Mouse (Mus musculus) spleen, adult 12 weeks (tissue): ENCODE results near the gene Gm19684.
"Not testable (repeated sequence)": the region's sequence is repeated elsewhere in the genome, so short reads cannot be mapped to it uniquely, and the experiment has no call there.

Experiments
- DNase-seq: peaks from one replicate; pipeline ENCODE4 v3.0.0; 2022; ENCODE audit warnings: low spot score

The Gm19684 gene

GRCm38 (mm10) chr17:36121352-36122020 is at the start of gene Gm19684:
Gene Gm19684 (plus strand): TSS chr17:36121678.
- peak; percentile 64 for DNase-seq

GRCm38 (mm10) chr17:36081901-36082300 is 39.6 kb upstream of the Gm19684 start:
- not testable (repeated sequence) for DNase-seq

GRCm38 (mm10) chr17:36082519-36083232 is 38.8 kb upstream of the Gm19684 start:
- DNase-seq = not testable (repeated sequence)

- DNase-seq = peak; percentile 35
Observed at GRCm38 (mm10) chr17:36083266-36083869, 38.1 kb upstream of the Gm19684 start.

- DNase-seq = no peak
Observed at GRCm38 (mm10) chr17:36083870-36084451, 37.5 kb upstream of the Gm19684 start.

GRCm38 (mm10) chr17:36085976-36086375 is 35.5 kb upstream of the Gm19684 start:
- not testable (repeated sequence) for DNase-seq

GRCm38 (mm10) chr17:36091933-36092332 is 29.5 kb upstream of the Gm19684 start:
- not testable (repeated sequence) for DNase-seq

GRCm38 (mm10) chr17:36092520-36092919 is 29.0 kb upstream of the Gm19684 start:
- not testable (repeated sequence) for DNase-seq

- no peak for DNase-seq
Observed at GRCm38 (mm10) chr17:36093936-36094335, 27.5 kb upstream of the Gm19684 start.

- not testable (repeated sequence) for DNase-seq
Observed at GRCm38 (mm10) chr17:36099603-36100002, 21.9 kb upstream of the Gm19684 start.

GRCm38 (mm10) chr17:36102091-36102490 is 19.4 kb upstream of the Gm19684 start:
- DNase-seq = not testable (repeated sequence)

- DNase-seq = not testable (repeated sequence)
Observed at GRCm38 (mm10) chr17:36110129-36110528, 11.3 kb upstream of the Gm19684 start.

- DNase-seq = peak; percentile 43
Observed at GRCm38 (mm10) chr17:36110641-36111509, 10.6 kb upstream of the Gm19684 start.

GRCm38 (mm10) chr17:36111510-36111868 is 10.0 kb upstream of the Gm19684 start:
- DNase-seq = peak; percentile 41

GRCm38 (mm10) chr17:36113979-36114593 is 7.4 kb upstream of the Gm19684 start:
- DNase-seq = peak; percentile 35

- DNase-seq = not testable (repeated sequence)
Observed at GRCm38 (mm10) chr17:36116545-36116944, 4.9 kb upstream of the Gm19684 start.

- not testable (repeated sequence) for DNase-seq
Observed at GRCm38 (mm10) chr17:36120839-36121238, 639 bp upstream of the Gm19684 start.

GRCm38 (mm10) chr17:36124111-36124510 is 2.6 kb downstream of the Gm19684 start:
- DNase-seq = not testable (repeated sequence)

- DNase-seq = not testable (repeated sequence)
Observed at GRCm38 (mm10) chr17:36128525-36128924, 7.0 kb downstream of the Gm19684 start.

GRCm38 (mm10) chr17:36128968-36129817 is 7.7 kb downstream of the Gm19684 start, which contains the start of gene Gm7030:
Gene Gm7030 (minus strand): TSS chr17:36129425.
- DNase-seq = not testable (repeated sequence)
